Comparison of ENCODE assay signal across 18 mouse cellular contexts in genomic region chr8:70347860-70348420, GRCm38 (mm10). TPM values are rescaled to one million over a fixed set of nuclear protein-coding genes. Genes with fewer than 3 reads are reported as not detected.
DNase-seq lines count a peak whose midpoint lies in the region; ATAC-seq lines count a peak whose summit lies in the region.
"Had no signal": no experiment of that assay in that cellular context is flagged by ENCODE, and none has a peak within 500 bp of the region (broad histone marks: within the 10 kb centered on the region; RNA-seq: fewer than 3 reads in every experiment).

No protein-coding gene starts in this region.

- no peak overlapping the region for H3K4me3 ChIP-seq in heart, embryonic 11.5 days (ENCODE audit: low read depth, low read length)

- H3K9ac ChIP-seq in heart, embryonic 11.5 days (ENCODE audit: low read depth, low read length) = 0 out of 2 replicates have a peak overlapping the region, but pooled peaks have one; percentile 22

- whole genome bisulfite sequencing in heart, embryonic 11.5 days (ENCODE audit: insufficient replicate concordance) = 81% methylated on average over 1 of the region's 1 CpGs

- no peak overlapping the region; the same call in 1 of the 2 replicates for H3K27ac ChIP-seq in heart, embryonic 11.5 days (ENCODE audit: low read depth, low read length)
- H3K27ac ChIP-seq: kidney, postnatal 0 days had no signal

- no peaks in the 10 kb centered on the region for H3K9me3 ChIP-seq in heart, embryonic 11.5 days (replicated peaks; ENCODE audit: control insufficient read depth, low read length)

- DNase-seq in cerebellum, adult 11-12 months = peak; percentile 46
- no peak for DNase-seq in cerebellum, adult 9-10 months
- no peak for DNase-seq in heart, postnatal 14 days
- DNase-seq in kidney, adult 9 months = peak; percentile 78
- no peak for DNase-seq in kidney, postnatal 14 days
- DNase-seq in brain, adult 2 months (ENCODE audit: low read depth, low spot score) = peak; percentile 31
- DNase-seq in thymus, postnatal 0 days (ENCODE audit: low spot score) = no peak
- DNase-seq: cerebellum, postnatal 14 days; gastrocnemius, postnatal 25 days; heart, postnatal 36 days; left cerebral cortex, postnatal 4 days; midbrain, embryonic 14.5 days; right cerebral cortex, adult 18-20 months; thymus, postnatal 4 days had no signal

- H3K36me3 ChIP-seq in heart, embryonic 11.5 days (ENCODE audit: control insufficient read depth, insufficient read depth, low read length) = peaks cover 9% of the 10 kb centered on the region

- no peaks in the 10 kb centered on the region for H3K27me3 ChIP-seq in heart, embryonic 11.5 days (ENCODE audit: control insufficient read depth, insufficient read depth, low read length)
- H3K27me3 ChIP-seq: Patski had no signal

- no peak overlapping the region for H3K4me2 ChIP-seq in heart, embryonic 11.5 days

- ATAC-seq in heart, embryonic 11.5 days (replicated peaks; ENCODE audit: insufficient number of reproducible peaks, low FRiP score, low TSS enrichment) = no peak
- ATAC-seq: Patski had no signal

- intact Hi-C loops in heart, postnatal 14 days (cut with DNase I) = no loop called here

- peaks cover 34% of the 10 kb centered on the region for H3K4me1 ChIP-seq in heart, embryonic 11.5 days (ENCODE audit: control insufficient read depth, insufficient read depth, low read length)

RNA-seq across cellular contexts. Expression of gene Upf1, which starts 5.1 kb away (rescaled TPM):
- polyA plus RNA-seq in heart, embryonic 11.5 days (2014; fragmentation: Nextera tagmentation; extraction: Ambion mirVana) = 14.0 and 17.2 TPM in 2 replicates
- 10 to 100 TPM; 41.3 to 44.0 TPM for total RNA-seq in heart, postnatal 14 days (2021)
- 16.4 and 22.6 TPM in 2 replicates for polyA plus RNA-seq in thymus, postnatal 0 days (2015; fragmentation: Nextera tagmentation; extraction: Ambion mirVana)

RNA-seq across cellular contexts. Expression of gene Gdf1, which starts 18.3 kb away (rescaled TPM):
- polyA plus RNA-seq in heart, embryonic 11.5 days (2014; fragmentation: Nextera tagmentation; extraction: Ambion mirVana) = 1.7 and 1.9 TPM in 2 replicates
- total RNA-seq in heart, postnatal 14 days (2021) = not detected
- 0.13 TPM in 1 of 2 replicates, not detected in the other for polyA plus RNA-seq in thymus, postnatal 0 days (2015; fragmentation: Nextera tagmentation; extraction: Ambion mirVana)
- total RNA-seq: heart, postnatal 36 days; megakaryocyte progenitor cell, adult 5-6 weeks had no signal
- polyA plus RNA-seq: midbrain, embryonic 14.5 days had no signal

RNA-seq across cellular contexts. Expression of gene Comp, which starts 25.4 kb away (rescaled TPM):
- 1.1 and 2.2 TPM in 2 replicates for polyA plus RNA-seq in heart, embryonic 11.5 days (2014; fragmentation: Nextera tagmentation; extraction: Ambion mirVana)
- 1 to 10 TPM; 2.4 to 3.8 TPM for total RNA-seq in heart, postnatal 14 days (2021)
- polyA plus RNA-seq in thymus, postnatal 0 days (2015; fragmentation: Nextera tagmentation; extraction: Ambion mirVana) = 1.6 and 2.2 TPM in 2 replicates
- total RNA-seq: megakaryocyte progenitor cell, adult 5-6 weeks had no signal

RNA-seq across cellular contexts. Expression of gene Cers1, which starts 32.4 kb away (rescaled TPM):
- 1.4 and 1.5 TPM in 2 replicates for polyA plus RNA-seq in heart, embryonic 11.5 days (2014; fragmentation: Nextera tagmentation; extraction: Ambion mirVana)
- total RNA-seq in heart, postnatal 14 days (2021) = under 1 TPM; 0.56 to 0.72 TPM
- polyA plus RNA-seq in thymus, postnatal 0 days (2015; fragmentation: Nextera tagmentation; extraction: Ambion mirVana) = 0.19 and 0.40 TPM in 2 replicates
- total RNA-seq: megakaryocyte progenitor cell, adult 5-6 weeks had no signal

RNA-seq across cellular contexts. Expression of gene Cope, which starts 45.6 kb away (rescaled TPM):
- 307 and 329 TPM in 2 replicates for polyA plus RNA-seq in heart, embryonic 11.5 days (2014; fragmentation: Nextera tagmentation; extraction: Ambion mirVana)
- 100 to 1,000 TPM; 160 to 164 TPM for total RNA-seq in heart, postnatal 14 days (2021)
- 314 and 316 TPM in 2 replicates for polyA plus RNA-seq in thymus, postnatal 0 days (2015; fragmentation: Nextera tagmentation; extraction: Ambion mirVana)

Comparison
In these comparisons a context has a peak if more than half of its experiments do, and no peak if none do; other contexts are left out.
1. DNase-seq: peak in cerebellum, adult 11-12 months (single experiment), kidney, adult 9 months (single experiment) and brain, adult 2 months (single experiment); none in cerebellum, adult 9-10 months (single experiment), heart, postnatal 14 days (0 of 2), kidney, postnatal 14 days (single experiment) and thymus, postnatal 0 days (single experiment).